Mouse (Mus musculus): ENCODE results near the gene Cyp4f16. TPM values are rescaled to one million over a fixed set of nuclear protein-coding genes. Genes with fewer than 3 reads are reported as not detected.
A peak's percentile ranks its signal among the peaks of the same experiment; 100 is the strongest.
"Not testable (repeated sequence)": the region's sequence is repeated elsewhere in the genome, so short reads cannot be mapped to it uniquely, and the experiment has no call there.

Gene Cyp4f16
- 1 to 10 TPM; 8.5 to 8.7 TPM for total RNA-seq (2021)
- long read RNA-seq, partial matches to known transcripts, result 0 of 2 reads
- long read RNA-seq, other reads (novel, unspliced or antisense), result 1 of 2 reads

- DNase-seq (ENCODE audit: low spot score in 2 of 2), result peak; percentile 86 to 90
These were observed at the start of gene Cyp4f16 for GRCm38 (mm10) chr17:32536051-32536866. Gene Cyp4f16, plus strand, starts transcription at chr17:32536558.

- DNase-seq (ENCODE audit: low spot score in 2 of 2), result no peak
These were observed 43.9 kb upstream of the Cyp4f16 start for GRCm38 (mm10) chr17:32492349-32492980.

- peak; percentile 74 to 79 for DNase-seq (ENCODE audit: low spot score in 2 of 2)
These were observed 41.8 kb upstream of the Cyp4f16 start for GRCm38 (mm10) chr17:32494601-32495000.

- not testable (repeated sequence) for DNase-seq (ENCODE audit: low spot score in 2 of 2)
These were observed 35.8 kb upstream of the Cyp4f16 start for GRCm38 (mm10) chr17:32500511-32500910.

- no peak for DNase-seq (ENCODE audit: low spot score in 2 of 2)
These were observed 35.3 kb upstream of the Cyp4f16 start for GRCm38 (mm10) chr17:32501051-32501450.

GRCm38 (mm10) chr17:32503111-32503510, 33.2 kb upstream of the Cyp4f16 start:
- DNase-seq (ENCODE audit: low spot score in 2 of 2), result no peak

- DNase-seq (ENCODE audit: low spot score in 2 of 2), result peak; percentile 35 to 36
These were observed 30.3 kb upstream of the Cyp4f16 start, which contains the start of gene Cyp4f17 for GRCm38 (mm10) chr17:32505851-32506728. Gene Cyp4f17, plus strand, starts transcription at chr17:32506050.

GRCm38 (mm10) chr17:32506729-32507245, 29.6 kb upstream of the Cyp4f16 start:
- DNase-seq (ENCODE audit: low spot score in 2 of 2), result peak; percentile 30 to 36

GRCm38 (mm10) chr17:32516126-32516525, 20.2 kb upstream of the Cyp4f16 start:
- no peak for DNase-seq (ENCODE audit: low spot score in 2 of 2)

GRCm38 (mm10) chr17:32521981-32522380, 14.4 kb upstream of the Cyp4f16 start:
- no peak for DNase-seq (ENCODE audit: low spot score in 2 of 2)

- DNase-seq (ENCODE audit: low spot score in 2 of 2), result no peak
These were observed 14.0 kb upstream of the Cyp4f16 start for GRCm38 (mm10) chr17:32522386-32522785.

- DNase-seq (ENCODE audit: low spot score in 2 of 2), result no peak
These were observed 13.5 kb upstream of the Cyp4f16 start for GRCm38 (mm10) chr17:32522816-32523215.

- DNase-seq (ENCODE audit: low spot score in 2 of 2), result no peak
These were observed 12.5 kb upstream of the Cyp4f16 start for GRCm38 (mm10) chr17:32523895-32524294.

- DNase-seq (ENCODE audit: low spot score in 2 of 2), result not testable (repeated sequence)
These were observed 10.0 kb upstream of the Cyp4f16 start for GRCm38 (mm10) chr17:32526341-32526740.

GRCm38 (mm10) chr17:32527748-32528147, 8.6 kb upstream of the Cyp4f16 start:
- DNase-seq (ENCODE audit: low spot score in 2 of 2), result no peak

GRCm38 (mm10) chr17:32528408-32529337, 7.7 kb upstream of the Cyp4f16 start:
- peak; percentile 91 for DNase-seq (ENCODE audit: low spot score in 2 of 2)

- not testable (repeated sequence) for DNase-seq (ENCODE audit: low spot score in 2 of 2)
These were observed 4.0 kb upstream of the Cyp4f16 start for GRCm38 (mm10) chr17:32532356-32532755.

GRCm38 (mm10) chr17:32534068-32534467, 2.3 kb upstream of the Cyp4f16 start:
- no peak for DNase-seq (ENCODE audit: low spot score in 2 of 2)

- DNase-seq (ENCODE audit: low spot score in 2 of 2), result no peak
These were observed 501 bp downstream of the Cyp4f16 start for GRCm38 (mm10) chr17:32536867-32537250.

GRCm38 (mm10) chr17:32544792-32545191, 8.4 kb downstream of the Cyp4f16 start:
- not testable (repeated sequence) for DNase-seq (ENCODE audit: low spot score in 2 of 2)

All from layer of hippocampus, postnatal 10 days (tissue).